ENCODE assay signal across 8 mouse cellular contexts in genomic region chr10:67912337-67912776, GRCm38 (mm10). TPM values are rescaled to one million over a fixed set of nuclear protein-coding genes. Genes with fewer than 3 reads are reported as not detected.
DNase-seq lines count a peak whose midpoint lies in the region; ATAC-seq and TF ChIP-seq lines count a peak whose summit lies in the region.

Gene Zfp365 (minus strand): TSS chr10:67912662.

- H3K9ac ChIP-seq in ES-E14 (ENCODE audit: insufficient read depth, low read depth, low read length, poor library complexity, severe bottlenecking): peak within 1 kb of the TSS; percentile 73

- H3K36me3 ChIP-seq in ES-E14 (ENCODE audit: control insufficient read depth, insufficient read depth, low read length, poor library complexity, severe bottlenecking): 0 out of 2 replicates have a peak, but pooled peaks cover 4% of the 10 kb centered on the region

- H3K27me3 ChIP-seq in cerebellum, adult 2 months (ENCODE audit: control insufficient read depth, insufficient read depth, low read length): no peaks in the 10 kb centered on the region

- H3K9me3 ChIP-seq in ES-E14 (ENCODE audit: control insufficient read depth, insufficient read depth, low read depth, low read length): no peaks in the 10 kb centered on the region

- TF ChIP-seq CTCF in cerebellum, adult 2 months (IDR thresholded peaks at IDR 0.05; ENCODE audit: borderline replicate concordance, insufficient read depth, low read depth, low read length): no peak
- peak; percentile 32 for TF ChIP-seq CTCF in layer of hippocampus, adult 2 months (conservative IDR thresholded peaks at IDR 0.05)

- WGBS in cerebellum, adult 2 months: 2% methylated on average over 42 of the region's 43 CpGs

- TF ChIP-seq POLR2A in cerebellum, adult 2 months (IDR thresholded peaks at IDR 0.05; ENCODE audit: borderline replicate concordance, insufficient read depth, low read length): 0 out of 2 replicates have a peak, but pooled peaks have one; percentile 12

- in situ Hi-C loops in ES-E14 (cut with MboI; ENCODE audit: low sequenced_read_pairs in 2 of 2, unreplicated experiment in 2 of 2): no loop called here

- H3K27ac ChIP-seq in ES-E14 (ENCODE audit: insufficient read depth, low read depth, low read length, poor library complexity, severe bottlenecking): no peak within 1 kb of the TSS
- H3K27ac ChIP-seq in cerebellum, adult 2 months (ENCODE audit: insufficient read depth, low read length): no peak within 1 kb of the TSS
- peak within 1 kb of the TSS; percentile 97 for H3K27ac ChIP-seq in layer of hippocampus, adult 2 months

- intact Hi-C loops in heart, postnatal 36 days (cut with DNase I): no loop called here

- no peaks in the 10 kb centered on the region for H3K4me1 ChIP-seq in ES-E14 (ENCODE audit: control insufficient read depth in 2 of 2, insufficient read depth in 2 of 2, low read length in 2 of 2, poor library complexity in 1 of 2)
- H3K4me1 ChIP-seq in cerebellum, adult 2 months (ENCODE audit: control insufficient read depth, insufficient read depth, low read length): no peaks in the 10 kb centered on the region

- 0 out of 2 replicates have a peak, but pooled peaks have one; percentile 27 for ATAC-seq in neutrophil, adult 5-6 weeks (ENCODE audit: extremely low read depth, insufficient number of reproducible peaks, low FRiP score, poor library complexity, severe bottlenecking)

- peak within 1 kb of the TSS; percentile 82 to 97 for H3K4me3 ChIP-seq in ES-E14 (ENCODE audit: insufficient read depth in 1 of 2, low read depth in 1 of 2, low read length in 2 of 2, poor library complexity in 1 of 2, severe bottlenecking in 1 of 2)
- H3K4me3 ChIP-seq in cerebellum, adult 2 months (replicated peaks; ENCODE audit: insufficient read depth, low read depth, low read length): peak within 1 kb of the TSS; percentile 81
- peak within 1 kb of the TSS; percentile 93 for H3K4me3 ChIP-seq in layer of hippocampus, adult 2 months

- DNase-seq in ES-E14 (ENCODE audit: low read depth, low spot score): peak; percentile 63
- peak; percentile 66 to 69 for DNase-seq in cerebellum, adult 2 months
- peak; percentile 66 for DNase-seq in forelimb bud, embryonic 11.5 days (ENCODE audit: low read depth, low spot score)
- peak; percentile 69 for DNase-seq in heart, postnatal 36 days
- peak; percentile 79 to 84 for DNase-seq in layer of hippocampus, adult 2 months (ENCODE audit: low spot score in 2 of 2)
- peak; percentile 61 to 64 for DNase-seq in lung, adult 18-20 months
- DNase-seq in thymus, postnatal 36 days: peak; percentile 38 to 47

TF ChIP-seq in ES-E14, 5 proteins besides CTCF, POLR2A, EP300 and RAD21:
- no peak for TF ChIP-seq MAFK (IDR thresholded peaks at IDR 0.05; ENCODE audit: insufficient read depth, low read depth, low read length)
- no peak for TF ChIP-seq ZC3H11A (IDR thresholded peaks at IDR 0.05; ENCODE audit: borderline replicate concordance, low read depth, low read length)
- TF ChIP-seq HCFC1 (IDR thresholded peaks at IDR 0.05; ENCODE audit: borderline replicate concordance, insufficient read depth, low read length): no peak
- no peak for TF ChIP-seq ZNF384 (IDR thresholded peaks at IDR 0.05; ENCODE audit: low read depth, low read length)
- TF ChIP-seq CHD2 (IDR thresholded peaks at IDR 0.05; ENCODE audit: low read depth, low read length): no peak

RNA-seq across cellular contexts. Expression of gene Zfp365, which starts in this region (rescaled TPM):
- 16.1 and 19.5 TPM in 2 replicates for total RNA-seq in ES-E14 (2012; rRNA removed)
- 32.2 and 39.7 TPM in 2 replicates for polyA plus RNA-seq in cerebellum, adult 2 months (2012; rRNA removed)
- total RNA-seq in heart, postnatal 36 days (2021): under 1 TPM; 0.49 to 0.56 TPM
- 100 to 1,000 TPM; 248 to 257 TPM for total RNA-seq in layer of hippocampus, adult 2 months (2021)
- 0.47 and 0.49 TPM in 2 replicates for total RNA-seq in neutrophil, adult 5-6 weeks (2017)

Comparison
In these comparisons a context has a peak if more than half of its experiments do, and no peak if none do; other contexts are left out.
1. RNA of gene Zfp365 (total RNA-seq): 248 to 257 TPM in layer of hippocampus, adult 2 months; 16.1 to 19.5 TPM in ES-E14, 0.49 to 0.56 TPM in heart, postnatal 36 days and 0.47 to 0.49 TPM in neutrophil, adult 5-6 weeks; every median in the first group is over 10 times any median in the second.
2. Peak in DNase-seq in heart, postnatal 36 days; RNA of the gene not detected or under 1 TPM.
3. Peak in ATAC-seq in neutrophil, adult 5-6 weeks; RNA of the gene not detected or under 1 TPM.
4. Peak in every context shown above with its lines, with median percentiles within 50 percentile points of each other: DNase-seq and H3K4me3 ChIP-seq.